Mouse (Mus musculus): ENCODE measurements around the gene Il12rb1.

Il12rb1 gene

DNA sequence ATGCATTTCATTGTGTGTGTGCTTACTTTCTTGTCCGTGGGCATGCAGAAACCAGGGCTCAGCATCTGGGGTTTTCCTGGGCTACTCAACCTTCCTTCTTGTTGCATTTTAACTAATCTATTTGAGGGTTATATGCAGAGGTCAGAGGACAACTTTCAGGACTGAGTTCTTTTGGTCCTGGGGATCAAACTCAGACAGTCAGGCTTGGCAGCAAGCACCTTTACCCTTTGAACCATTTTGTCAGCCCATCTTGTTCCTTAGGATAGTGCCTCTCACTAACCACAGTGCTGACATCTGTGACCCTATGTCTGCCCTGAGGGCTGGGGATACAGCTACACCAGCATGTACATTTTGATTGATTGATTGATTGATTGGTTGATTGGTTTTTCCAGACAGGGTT is 19.5 kb downstream of the Il12rb1 start:
- no peak for DNase-seq (ENCODE audit: low spot score in 2 of 2)

DNA sequence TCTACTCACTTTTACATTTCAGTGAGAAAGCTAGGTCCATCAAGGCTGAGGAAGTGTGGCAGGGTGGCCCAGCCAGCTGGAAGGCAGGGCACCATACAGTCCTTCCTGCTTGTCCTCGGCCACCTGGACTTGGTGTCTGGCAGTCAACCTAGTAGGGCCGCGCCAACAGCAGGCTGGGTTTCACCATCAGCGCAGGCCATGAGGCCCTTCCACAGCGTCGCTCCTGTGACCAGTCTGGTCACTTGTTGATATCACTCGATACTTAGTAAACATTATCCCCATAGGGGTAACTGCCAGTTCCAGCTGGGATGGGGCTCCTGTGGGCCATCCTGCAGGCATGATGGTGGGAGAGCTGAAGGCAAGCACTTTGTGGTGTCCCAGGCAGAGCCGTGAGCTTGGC is 23.3 kb downstream of the Il12rb1 start:
- no peak for DNase-seq (ENCODE audit: low spot score in 2 of 2)

- no peak for DNase-seq (ENCODE audit: low spot score in 2 of 2)
These were observed 24.1 kb downstream of the Il12rb1 start for GRCm38 (mm10) chr8:70832371-70832770.

GRCm38 (mm10) chr8:70833018-70833482 is 24.8 kb downstream of the Il12rb1 start:
- DNase-seq (ENCODE audit: low spot score in 2 of 2), result no peak

DNA sequence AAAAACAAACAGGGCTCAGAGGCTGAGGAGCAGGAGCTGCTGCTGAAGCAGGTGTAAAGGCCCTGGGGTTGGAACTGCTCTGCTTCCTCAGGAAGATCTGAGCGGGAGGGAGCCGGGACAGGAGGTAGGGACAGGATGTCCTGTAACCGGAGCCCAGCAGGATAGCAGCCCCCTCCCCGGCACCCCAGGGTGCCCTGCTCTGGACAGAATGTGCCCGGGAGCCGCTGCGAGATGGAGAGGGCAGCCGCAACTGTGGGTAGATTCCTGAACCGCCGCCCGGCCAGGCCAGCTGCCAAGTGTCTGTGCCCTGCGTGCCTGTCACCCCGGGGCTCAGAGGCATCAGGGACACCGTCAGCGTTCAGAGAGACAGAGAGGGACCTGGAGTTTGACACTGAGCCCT is 25.3 kb downstream of the Il12rb1 start:
- peak in 1 of 2 experiments; percentile 65 for DNase-seq (ENCODE audit: low spot score in 2 of 2)

- DNase-seq (ENCODE audit: low spot score in 2 of 2), result no peak
These were observed 25.8 kb downstream of the Il12rb1 start for GRCm38 (mm10) chr8:70834071-70834470.

DNA sequence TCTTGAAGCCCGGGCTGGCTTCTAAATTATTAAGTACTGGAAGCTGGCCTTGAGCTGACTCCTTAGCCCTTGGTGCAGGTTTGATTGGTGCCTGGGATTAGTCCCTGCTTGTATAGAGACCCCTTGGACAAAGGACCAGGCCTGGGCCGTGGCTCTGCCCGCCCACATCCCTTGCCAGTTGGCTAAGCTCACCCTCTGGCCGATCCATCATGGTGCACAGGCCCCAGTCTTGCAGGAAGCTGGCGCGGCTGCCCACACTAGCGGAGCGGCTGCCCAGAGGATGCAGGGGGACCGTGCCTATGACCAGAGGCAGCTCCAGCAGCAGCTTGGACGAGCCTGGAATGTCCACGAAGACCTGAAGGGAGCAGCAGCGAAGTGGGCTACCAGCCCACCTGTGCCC is 28.4 kb downstream of the Il12rb1 start:
- peak in 1 of 2 experiments; percentile 69 for DNase-seq (ENCODE audit: low spot score in 2 of 2)

GRCm38 (mm10) chr8:70838654-70839407 is 30.6 kb downstream of the Il12rb1 start:
- peak in 1 of 2 experiments; percentile 56 for DNase-seq (ENCODE audit: low spot score in 2 of 2)

GRCm38 (mm10) chr8:70839408-70840351 is 31.4 kb downstream of the Il12rb1 start, which contains the start of gene Arrdc2:
Gene Arrdc2 (minus strand): TSS chr8:70839720.
- DNase-seq (ENCODE audit: low spot score in 2 of 2), result peak; percentile 99 to 100

GRCm38 (mm10) chr8:70840590-70840989 is 32.3 kb downstream of the Il12rb1 start:
- DNase-seq (ENCODE audit: low spot score in 2 of 2), result no peak

- DNase-seq (ENCODE audit: low spot score in 2 of 2), result peak; percentile 89 to 91
These were observed 33.2 kb downstream of the Il12rb1 start for GRCm38 (mm10) chr8:70841147-70842072.

- no peak for DNase-seq (ENCODE audit: low spot score in 2 of 2)
These were observed 34.2 kb downstream of the Il12rb1 start for GRCm38 (mm10) chr8:70842484-70842883.

- DNase-seq (ENCODE audit: low spot score in 2 of 2), result no peak
These were observed 35.0 kb downstream of the Il12rb1 start for GRCm38 (mm10) chr8:70843214-70843773.

GRCm38 (mm10) chr8:70843941-70844340 is 35.7 kb downstream of the Il12rb1 start:
- no peak for DNase-seq (ENCODE audit: low spot score in 2 of 2)

DNA sequence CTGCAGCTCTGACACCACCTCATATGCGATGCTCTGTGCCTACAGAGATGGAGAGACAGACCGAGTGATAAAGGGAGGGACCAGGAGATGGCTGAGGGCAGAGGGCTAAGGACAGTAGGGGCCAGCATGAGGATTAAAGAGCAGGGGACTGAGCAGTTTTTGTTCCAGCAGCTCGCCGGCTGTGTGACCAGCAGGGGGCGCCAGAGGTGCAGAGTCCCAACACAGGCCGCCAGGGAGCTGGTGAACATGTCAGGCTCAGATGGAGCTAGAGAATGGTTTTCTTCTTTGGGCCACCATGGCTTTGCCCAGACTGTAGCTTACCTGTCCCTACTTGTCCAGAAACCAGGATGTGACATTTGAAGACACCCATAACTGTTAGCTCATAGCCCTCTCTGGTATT is 36.3 kb downstream of the Il12rb1 start:
- DNase-seq (ENCODE audit: low spot score in 2 of 2), result peak; percentile 89 to 92

GRCm38 (mm10) chr8:70845108-70845507 is 36.9 kb downstream of the Il12rb1 start:
- DNase-seq (ENCODE audit: low spot score in 2 of 2), result no peak

DNA sequence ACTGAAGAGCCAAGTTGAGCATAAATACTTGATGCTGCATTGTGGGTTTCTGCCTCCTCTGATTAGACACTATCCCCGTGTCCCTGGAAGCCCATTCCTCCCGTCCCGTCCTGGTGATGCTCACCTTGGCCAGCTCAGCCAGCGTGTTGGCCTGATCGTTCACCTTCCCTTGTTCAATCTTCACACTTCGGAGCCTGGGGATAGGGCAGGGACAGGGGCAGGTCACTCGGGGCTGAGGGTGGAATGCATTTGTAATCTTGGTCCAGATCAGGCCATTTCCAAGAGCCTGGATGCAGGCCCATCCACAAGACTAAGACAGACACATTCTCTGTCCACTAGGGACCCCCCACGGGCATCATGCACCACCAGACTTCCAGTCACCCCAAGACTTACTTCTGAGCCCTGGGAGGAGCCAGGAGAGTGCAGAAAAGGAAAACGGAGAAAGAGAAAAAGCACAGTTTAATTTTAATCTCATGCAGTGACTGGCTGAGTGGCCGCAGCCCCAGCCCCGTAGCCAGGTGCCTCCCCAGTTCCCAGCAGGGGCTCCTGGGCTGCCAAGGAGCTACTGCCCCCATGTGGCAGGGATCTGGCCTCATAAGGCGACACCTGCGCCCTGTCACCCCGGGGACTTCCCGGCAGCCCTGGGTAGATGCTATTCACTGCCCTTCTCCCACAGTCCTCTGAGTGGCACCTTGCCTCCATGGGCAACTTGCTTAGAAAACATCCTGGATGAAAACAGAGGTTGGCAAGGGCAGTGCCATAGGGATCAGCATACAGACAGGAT is 38.3 kb downstream of the Il12rb1 start:
- no peak for DNase-seq (ENCODE audit: low spot score in 2 of 2)

- no peak for DNase-seq (ENCODE audit: low spot score in 2 of 2)
These were observed 41.2 kb downstream of the Il12rb1 start for GRCm38 (mm10) chr8:70849333-70849990.

DNA sequence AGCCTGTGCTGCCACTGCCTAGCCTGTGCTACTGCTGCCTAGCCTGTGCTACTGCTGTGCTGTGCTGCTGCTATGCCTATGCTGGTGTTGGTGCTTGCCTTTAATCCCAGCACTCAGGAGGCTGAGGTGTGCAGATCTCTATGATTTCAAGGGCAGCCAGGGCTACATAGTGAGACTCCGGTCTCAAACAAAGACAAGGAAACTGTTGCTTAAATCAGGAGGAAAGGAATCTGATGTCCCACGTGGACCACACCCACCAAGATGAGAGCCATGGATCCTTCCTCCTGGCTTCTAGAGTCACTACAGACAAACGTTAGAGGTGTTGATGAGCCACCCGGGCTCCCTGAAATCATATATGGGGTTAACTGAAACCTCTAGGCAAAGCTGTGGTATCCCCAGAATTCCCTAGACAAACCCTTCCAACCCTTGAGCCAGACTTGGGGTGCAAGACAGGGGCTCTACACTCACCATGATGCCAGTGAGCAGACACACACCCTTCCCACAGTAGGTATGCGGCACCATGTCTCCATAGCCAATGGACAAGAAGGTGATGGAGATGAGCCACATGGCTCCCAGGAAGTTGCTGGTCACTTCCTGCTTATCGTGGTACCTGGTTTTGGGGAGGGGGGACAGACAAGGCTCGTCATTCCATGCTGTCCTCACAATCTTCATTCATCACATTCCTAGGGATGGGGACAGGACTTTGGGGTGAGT is 42.0 kb downstream of the Il12rb1 start:
- no peak for DNase-seq (ENCODE audit: low spot score in 2 of 2)
